Mouse (Mus musculus): ENCODE data around the gene Gm47995. TPM values are rescaled to one million over a fixed set of nuclear protein-coding genes. Genes with fewer than 3 reads are reported as not detected.
A peak's percentile ranks its signal among the peaks of the same experiment; 100 is the strongest.
"Not testable (repeated sequence)": the region's sequence is repeated elsewhere in the genome, so short reads cannot be mapped to it uniquely, and the experiment has no call there.

The Gm47995 gene
- polyA plus RNA-seq, 1 experiment from 2014 or later, result not detected

DNA sequence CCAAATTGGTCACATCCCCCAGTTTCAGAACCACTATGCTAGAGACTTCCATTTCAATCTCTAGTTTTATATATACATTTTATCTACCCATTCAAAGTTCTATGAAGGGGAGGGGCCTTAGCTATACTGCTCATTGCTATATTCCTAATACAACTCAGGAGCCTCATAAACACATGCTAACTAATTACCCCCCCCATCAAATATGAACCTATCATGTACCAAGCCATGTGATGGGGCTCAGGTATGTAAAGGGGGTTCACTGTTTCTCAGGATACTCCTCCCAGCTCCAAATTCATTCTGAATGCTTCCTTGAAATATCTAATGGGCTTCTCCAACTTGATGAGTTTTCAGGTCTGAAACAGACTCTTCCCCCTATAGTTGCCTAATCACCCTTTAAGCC is 2.4 kb downstream of the Gm47995 start:
- not testable (repeated sequence) for H3K9me3 ChIP-seq (ENCODE audit: control insufficient read depth, low read length); H3K27ac ChIP-seq (replicated peaks); H3K9ac ChIP-seq (ENCODE audit: low read length); H3K4me1 ChIP-seq (replicated peaks; ENCODE audit: control insufficient read depth, insufficient read depth); DNase-seq (ENCODE audit: low spot score); H3K36me3 ChIP-seq (ENCODE audit: control insufficient read depth, insufficient read depth, low read length); H3K4me3 ChIP-seq (ENCODE audit: low read depth, low read length); ATAC-seq (ENCODE audit: low FRiP score, low TSS enrichment); H3K4me2 ChIP-seq (replicated peaks; ENCODE audit: low read depth); H3K27me3 ChIP-seq (ENCODE audit: control insufficient read depth, insufficient read depth, low read length)

DNA sequence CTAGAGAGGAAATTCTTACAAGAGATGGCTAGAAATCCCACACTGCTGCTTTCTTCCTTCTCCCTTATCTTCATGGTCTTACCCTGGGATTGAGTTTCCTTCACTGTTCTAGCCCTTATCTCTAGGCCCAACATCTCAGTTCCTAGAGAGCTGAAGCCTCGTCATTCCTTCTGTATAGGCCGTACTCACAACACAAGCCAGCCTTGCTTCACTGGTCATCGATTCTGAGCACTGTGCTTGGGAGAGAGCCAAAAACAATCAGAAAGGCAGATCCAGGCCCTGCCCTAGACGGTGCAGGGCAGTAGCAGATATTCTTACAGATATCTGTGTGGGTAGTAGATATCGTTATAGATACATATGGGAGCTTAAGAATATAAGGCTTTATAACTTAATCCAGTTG is 4.5 kb downstream of the Gm47995 start:
- H3K4me3 ChIP-seq (ENCODE audit: low read depth, low read length); H3K9ac ChIP-seq (ENCODE audit: low read length); DNase-seq (ENCODE audit: low spot score); H3K27me3 ChIP-seq (ENCODE audit: control insufficient read depth, insufficient read depth, low read length); H3K4me1 ChIP-seq (replicated peaks; ENCODE audit: control insufficient read depth, insufficient read depth); H3K36me3 ChIP-seq (ENCODE audit: control insufficient read depth, insufficient read depth, low read length); H3K4me2 ChIP-seq (replicated peaks; ENCODE audit: low read depth); H3K9me3 ChIP-seq (ENCODE audit: control insufficient read depth, low read length); H3K27ac ChIP-seq (replicated peaks): not testable (repeated sequence)
- 0 out of 2 replicates have a peak, but pooled peaks have one; percentile 47 for ATAC-seq (ENCODE audit: low FRiP score, low TSS enrichment)
- 62% methylated on average over 3 of the region's 5 CpGs for WGBS

DNA sequence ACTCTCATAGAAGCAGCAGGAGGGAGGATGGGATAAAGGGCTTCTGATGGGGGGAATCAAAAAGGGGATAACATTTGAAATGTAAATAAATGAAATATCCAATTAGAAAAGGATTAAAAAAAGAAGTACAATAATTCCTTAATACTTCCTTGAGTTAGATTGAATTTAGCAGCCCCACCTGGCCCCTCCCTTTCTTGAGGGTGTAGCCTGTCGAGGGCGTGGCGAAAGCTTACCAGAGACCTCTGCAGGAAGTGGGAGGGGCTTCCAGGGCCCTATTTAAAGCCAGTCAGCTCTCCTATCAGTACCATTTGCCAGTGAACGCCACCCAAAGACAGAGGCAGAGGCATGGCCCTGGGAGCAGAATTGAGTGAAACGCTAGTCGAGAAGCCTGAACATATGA is 5.6 kb downstream of the Gm47995 start, which contains the start of gene 3110040M04Rik:
Gene 3110040M04Rik, plus strand, starts transcription at position 304 of the 400 bp plus-strand sequence.
- not testable (repeated sequence) for H3K36me3 ChIP-seq (ENCODE audit: control insufficient read depth, insufficient read depth, low read length); H3K27ac ChIP-seq (replicated peaks); H3K4me1 ChIP-seq (replicated peaks; ENCODE audit: control insufficient read depth, insufficient read depth); H3K9me3 ChIP-seq (ENCODE audit: control insufficient read depth, low read length); H3K27me3 ChIP-seq (ENCODE audit: control insufficient read depth, insufficient read depth, low read length); H3K9ac ChIP-seq (ENCODE audit: low read length); H3K4me2 ChIP-seq (replicated peaks; ENCODE audit: low read depth); ATAC-seq (ENCODE audit: low FRiP score, low TSS enrichment); DNase-seq (ENCODE audit: low spot score); H3K4me3 ChIP-seq (ENCODE audit: low read depth, low read length)
- no CpG with 5 or more reads among the region's 6 CpGs for WGBS

DNA sequence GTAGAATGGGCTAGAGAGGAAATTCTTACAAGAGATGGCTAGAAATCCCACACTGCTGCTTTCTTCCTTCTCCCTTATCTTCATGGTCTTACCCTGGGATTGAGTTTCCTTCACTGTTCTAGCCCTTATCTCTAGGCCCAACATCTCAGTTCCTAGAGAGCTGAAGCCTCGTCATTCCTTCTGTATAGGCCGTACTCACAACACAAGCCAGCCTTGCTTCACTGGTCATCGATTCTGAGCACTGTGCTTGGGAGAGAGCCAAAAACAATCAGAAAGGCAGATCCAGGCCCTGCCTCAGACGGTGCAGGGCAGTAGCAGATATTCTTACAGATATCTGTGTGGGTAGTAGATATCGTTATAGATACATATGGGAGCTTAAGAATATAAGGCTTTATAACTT is 10.2 kb downstream of the Gm47995 start:
- 0 out of 2 replicates have a peak, but pooled peaks have one; percentile 51 for ATAC-seq (ENCODE audit: low FRiP score, low TSS enrichment)

DNA sequence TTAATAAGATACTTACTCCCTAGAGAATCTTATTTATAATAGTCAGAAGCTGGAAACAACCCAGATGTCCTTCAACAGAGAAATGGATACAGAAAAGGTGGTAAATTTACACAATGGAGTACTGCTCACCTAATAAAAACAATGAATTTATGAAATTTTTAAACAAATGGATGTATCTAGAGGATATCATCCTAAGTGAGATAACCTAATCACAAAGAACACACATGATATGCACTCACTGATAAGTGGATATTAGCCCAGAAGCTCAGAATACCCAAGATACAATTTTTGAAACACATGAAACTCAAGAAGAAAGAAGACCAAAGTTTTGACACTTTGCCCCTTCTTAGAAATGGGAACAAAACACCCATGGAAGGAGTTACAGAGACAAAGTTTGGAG is 10.7 kb downstream of the Gm47995 start:
- not testable (repeated sequence) for H3K4me3 ChIP-seq (ENCODE audit: low read depth, low read length); H3K9me3 ChIP-seq (ENCODE audit: control insufficient read depth, low read length); H3K27me3 ChIP-seq (ENCODE audit: control insufficient read depth, insufficient read depth, low read length); H3K4me2 ChIP-seq (replicated peaks; ENCODE audit: low read depth); H3K9ac ChIP-seq (ENCODE audit: low read length); H3K4me1 ChIP-seq (replicated peaks; ENCODE audit: control insufficient read depth, insufficient read depth); DNase-seq (ENCODE audit: low spot score); H3K27ac ChIP-seq (replicated peaks); H3K36me3 ChIP-seq (ENCODE audit: control insufficient read depth, insufficient read depth, low read length); ATAC-seq (ENCODE audit: low FRiP score, low TSS enrichment)

More for the DNA sequence above, 10.2 kb downstream of the Gm47995 start:
- DNase-seq (ENCODE audit: low spot score); H3K4me2 ChIP-seq (replicated peaks; ENCODE audit: low read depth); H3K9ac ChIP-seq (ENCODE audit: low read length); H3K27me3 ChIP-seq (ENCODE audit: control insufficient read depth, insufficient read depth, low read length); H3K27ac ChIP-seq (replicated peaks); H3K36me3 ChIP-seq (ENCODE audit: control insufficient read depth, insufficient read depth, low read length); H3K4me3 ChIP-seq (ENCODE audit: low read depth, low read length); H3K4me1 ChIP-seq (replicated peaks; ENCODE audit: control insufficient read depth, insufficient read depth); H3K9me3 ChIP-seq (ENCODE audit: control insufficient read depth, low read length): not testable (repeated sequence)
- 57% methylated on average over 3 of the region's 5 CpGs for WGBS

DNA sequence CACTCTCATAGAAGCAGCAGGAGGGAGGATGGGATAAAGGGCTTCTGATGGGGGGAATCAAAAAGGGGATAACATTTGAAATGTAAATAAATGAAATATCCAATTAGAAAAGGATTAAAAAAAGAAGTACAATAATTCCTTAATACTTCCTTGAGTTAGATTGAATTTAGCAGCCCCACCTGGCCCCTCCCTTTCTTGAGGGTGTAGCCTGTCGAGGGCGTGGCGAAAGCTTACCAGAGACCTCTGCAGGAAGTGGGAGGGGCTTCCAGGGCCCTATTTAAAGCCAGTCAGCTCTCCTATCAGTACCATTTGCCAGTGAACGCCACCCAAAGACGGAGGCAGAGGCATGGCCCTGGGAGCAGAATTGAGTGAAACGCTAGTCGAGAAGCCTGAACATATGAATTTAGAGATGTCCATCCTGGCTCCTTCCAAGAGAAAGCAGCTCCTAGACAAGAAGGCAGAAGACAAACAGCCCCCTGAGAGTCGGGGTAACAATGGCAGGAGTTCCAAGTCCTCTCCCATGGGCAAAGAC is 11.6 kb downstream of the Gm47995 start, which contains the start of gene Gm47996:
Gene Gm47996, plus strand, starts transcription at position 308 of the 532 bp plus-strand sequence.
- H3K27ac ChIP-seq (replicated peaks); ATAC-seq (ENCODE audit: low FRiP score, low TSS enrichment); H3K4me3 ChIP-seq (ENCODE audit: low read depth, low read length); H3K4me1 ChIP-seq (replicated peaks; ENCODE audit: control insufficient read depth, insufficient read depth); H3K9me3 ChIP-seq (ENCODE audit: control insufficient read depth, low read length); H3K27me3 ChIP-seq (ENCODE audit: control insufficient read depth, insufficient read depth, low read length); H3K4me2 ChIP-seq (replicated peaks; ENCODE audit: low read depth); H3K9ac ChIP-seq (ENCODE audit: low read length); H3K36me3 ChIP-seq (ENCODE audit: control insufficient read depth, insufficient read depth, low read length); DNase-seq (ENCODE audit: low spot score): not testable (repeated sequence)
- WGBS, result 93% methylated on average over 4 of the region's 8 CpGs

DNA sequence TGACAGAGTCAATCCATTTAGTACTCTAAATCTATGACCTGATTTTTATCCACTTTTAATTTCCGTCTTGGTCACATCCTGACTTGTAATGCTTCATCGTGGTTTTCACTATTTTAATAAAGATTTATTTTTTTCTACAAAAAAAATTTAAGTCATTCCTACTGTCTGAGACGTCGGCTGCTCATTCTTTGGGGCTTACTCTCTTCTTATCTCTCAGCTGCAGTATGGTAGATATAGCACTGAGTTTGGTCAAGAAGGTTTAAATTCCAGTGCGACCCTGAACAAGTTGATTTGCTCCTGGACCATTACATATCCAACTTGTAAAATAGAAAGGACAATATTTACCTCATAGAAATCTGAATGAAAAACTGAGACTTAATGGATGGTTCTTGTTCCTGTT is 13.4 kb downstream of the Gm47995 start:
- H3K9ac ChIP-seq (ENCODE audit: low read length), result not testable (repeated sequence)

More for the DNA sequence above, 13.4 kb downstream of the Gm47995 start:
- not testable (repeated sequence) for H3K4me2 ChIP-seq (replicated peaks; ENCODE audit: low read depth); H3K27ac ChIP-seq (replicated peaks); H3K36me3 ChIP-seq (ENCODE audit: control insufficient read depth, insufficient read depth, low read length); H3K9me3 ChIP-seq (ENCODE audit: control insufficient read depth, low read length); H3K4me1 ChIP-seq (replicated peaks; ENCODE audit: control insufficient read depth, insufficient read depth); H3K4me3 ChIP-seq (ENCODE audit: low read depth, low read length); ATAC-seq (ENCODE audit: low FRiP score, low TSS enrichment); H3K27me3 ChIP-seq (ENCODE audit: control insufficient read depth, insufficient read depth, low read length); DNase-seq (ENCODE audit: low spot score)
- 82% methylated on average over 5 of the region's 5 CpGs for WGBS
